Mouse (Mus musculus): ENCODE results near the gene Sh3kbp1.

DNA sequence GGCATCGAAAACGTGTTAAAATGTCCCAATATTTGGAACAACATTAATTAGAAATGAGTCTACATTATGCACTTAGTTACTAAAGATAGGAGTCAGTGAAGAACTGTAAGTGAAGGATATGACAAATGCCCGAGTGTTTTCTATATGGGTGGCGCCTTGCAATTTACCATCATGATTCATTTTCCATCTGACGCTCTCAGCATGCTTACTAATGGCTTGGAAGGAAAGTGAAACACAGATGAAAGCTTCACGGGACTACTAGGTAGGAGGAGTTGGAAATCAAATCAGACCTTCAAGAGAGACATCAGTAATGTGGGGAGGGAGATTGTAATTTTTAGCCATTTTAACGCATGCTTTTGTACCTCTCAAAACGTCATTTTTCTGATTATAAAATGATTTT, 223.7 kb downstream of the Sh3kbp1 start:
- TF ChIP-seq CTCF (IDR thresholded peaks at IDR 0.05; ENCODE audit: low read depth) (no peak), EP300 (IDR thresholded peaks at IDR 0.05; ENCODE audit: low read depth) (no peak)

Data from heart, postnatal 0 days (tissue).